Mouse (Mus musculus) limb, embryonic 11.5 days (tissue): ENCODE results near the gene Glud1. TPM values are rescaled to one million over a fixed set of nuclear protein-coding genes. Genes with fewer than 3 reads are reported as not detected.

Experiments
- ATAC-seq: fragments of 200-750 bp; cut with Nextera tagmentation; 2 replicates; pipeline ENCODE4 v1.8.0; 2017; ENCODE audit warnings: low read depth; ENCODE audit not compliant: insufficient number of reproducible peaks, low FRiP score, low TSS enrichment
- DNase-seq: peaks from one replicate; pipeline ENCODE4 v3.0.0-alpha.2; 2015; ENCODE audit warnings: low spot score
- H3K27ac ChIP-seq: fragments of 300-500 bp; sonication (generic); replicated peaks from 2 replicates; pipeline ENCODE4 v1.5.1; 2014; ENCODE audit warnings: low read depth, mild to moderate bottlenecking, low read length
- H3K27me3 ChIP-seq: fragments of 300-500 bp; sonication (generic); 2 replicates; pipeline ENCODE4 v1.6.1; 2014; ENCODE audit warnings: mild to moderate bottlenecking, low read length, mixed read lengths; ENCODE audit not compliant: control insufficient read depth, insufficient read depth
- H3K36me3 ChIP-seq: fragments of 300-500 bp; sonication (generic); 2 replicates; pipeline ENCODE4 v1.6.1; 2014; ENCODE audit warnings: mild to moderate bottlenecking, low read length, moderate library complexity, mixed read lengths; ENCODE audit not compliant: control insufficient read depth, insufficient read depth
- H3K4me1 ChIP-seq: fragments of 300-500 bp; sonication (generic); 2 replicates; pipeline ENCODE4 v1.6.1; 2014; ENCODE audit warnings: low read length, mixed read lengths; ENCODE audit not compliant: control insufficient read depth, insufficient read depth
- H3K4me2 ChIP-seq: fragments of 300-500 bp; sonication (generic); 2 replicates; pipeline ENCODE4 v1.6.1; 2014; ENCODE audit warnings: low read depth, mild to moderate bottlenecking, moderate library complexity; ENCODE audit not compliant: severe bottlenecking
- H3K4me3 ChIP-seq: fragments of 300-500 bp; sonication (generic); 2 replicates; pipeline ENCODE4 v1.5.1; 2014; ENCODE audit warnings: low read depth, low read length
- H3K9ac ChIP-seq: fragments of 300-500 bp; sonication (generic); 2 replicates; pipeline ENCODE4 v1.6.1; 2014; ENCODE audit warnings: mild to moderate bottlenecking, low read length
- H3K9me3 ChIP-seq: fragments of 300-500 bp; sonication (generic); 2 replicates; pipeline ENCODE4 v1.6.1; 2016; ENCODE audit warnings: low read length; ENCODE audit not compliant: control insufficient read depth
- WGBS: fragments of 180-500 bp; shearing (Covaris S2); extraction: QIAGEN DNeasy Blood & Tissue Kit; methylation state at CpG from one replicate; pipeline ENCODE4 v1.1.7; 2014; 5-methylcytosine and 5-hydroxymethylcytosine counted together
- polyA plus RNA-seq: library from polyadenylated mRNA; unstranded; fragments of >200 nt; fragmentation: Nextera tagmentation; extraction: Ambion mirVana; gene quantifications from 2 replicates; pipeline ENCODE4 v1.2.1, GENCODE M21; 2014

The Glud1 gene
- polyA plus RNA-seq, 1 experiment from 2014 or later = 76.3 TPM

DNA sequence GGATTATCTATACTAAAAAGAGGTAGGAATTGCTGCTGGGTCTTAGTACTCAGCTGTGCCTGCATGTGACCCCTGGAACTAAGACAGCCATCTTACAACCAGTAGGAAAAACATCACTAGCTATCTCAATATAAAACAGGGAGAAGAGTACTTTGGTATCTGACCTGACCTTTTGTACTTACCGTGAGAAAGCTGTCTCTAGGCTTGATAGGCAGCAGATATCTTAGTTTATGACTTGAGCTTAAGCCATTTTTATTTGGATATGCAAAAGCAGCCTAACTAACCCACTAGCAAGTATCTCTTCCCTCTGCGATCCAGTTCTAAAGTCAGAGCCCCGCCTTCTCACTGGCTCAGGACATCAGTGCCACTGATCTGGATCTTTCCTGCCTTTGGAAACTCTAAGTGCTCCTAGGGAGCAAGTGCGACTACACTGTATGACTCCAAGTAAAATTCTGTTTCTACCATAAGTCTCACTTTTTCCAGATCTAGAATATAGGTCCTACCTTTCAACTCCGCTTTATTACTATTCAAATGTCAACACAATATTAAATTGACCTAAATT is 7.8 kb upstream of the Glud1 start:
- no peaks in the 10 kb centered on the region for H3K27me3 ChIP-seq
- WGBS = 68% methylated on average over 5 of the region's 5 CpGs
- no peak overlapping the region for H3K27ac ChIP-seq
- H3K9me3 ChIP-seq = no peaks in the 10 kb centered on the region
- H3K4me1 ChIP-seq = no peaks in the 10 kb centered on the region
- no peak overlapping the region for H3K9ac ChIP-seq
- no peak overlapping the region for H3K4me2 ChIP-seq
- ATAC-seq (no peak), DNase-seq (no peak)
- no peaks in the 10 kb centered on the region for H3K36me3 ChIP-seq
- no peak overlapping the region for H3K4me3 ChIP-seq

GRCm38 (mm10) chr14:34303265-34303680 is 7.3 kb upstream of the Glud1 start:
- Histone ChIP-seq H3K27me3 (no peaks in the 10 kb centered on the region), H3K9ac (no peak overlapping the region), H3K36me3 (no peaks in the 10 kb centered on the region), H3K9me3 (no peaks in the 10 kb centered on the region), H3K4me2 (no peak overlapping the region), H3K27ac (no peak overlapping the region), H3K4me3 (no peak overlapping the region), H3K4me1 (no peaks in the 10 kb centered on the region)
- 23% methylated on average over 5 of the region's 5 CpGs for WGBS
- ATAC-seq (no peak), DNase-seq (no peak)

GRCm38 (mm10) chr14:34309266-34309665 is 1.3 kb upstream of the Glud1 start:
- Histone ChIP-seq H3K27me3 (no peaks in the 10 kb centered on the region), H3K9ac (no peak overlapping the region), H3K27ac (no peak overlapping the region), H3K9me3 (no peaks in the 10 kb centered on the region), H3K4me1 (peaks cover 5% of the 10 kb centered on the region; the same call in 1 of the 2 replicates), H3K4me3 (no peak overlapping the region), H3K36me3 (no peaks in the 10 kb centered on the region), H3K4me2 (no peak overlapping the region)
- no peak for DNase-seq
- 97% methylated on average over 4 of the region's 4 CpGs for WGBS
- ATAC-seq = no peak

GRCm38 (mm10) chr14:34309907-34310233 is 657 bp upstream of the Glud1 start:
- Histone ChIP-seq H3K27me3 (no peaks in the 10 kb centered on the region), H3K4me3 (peak overlapping the region; percentile 89), H3K9ac (peak overlapping the region; percentile 92), H3K27ac (peak overlapping the region; percentile 93), H3K36me3 (no peaks in the 10 kb centered on the region), H3K4me1 (peaks cover 5% of the 10 kb centered on the region; the same call in 1 of the 2 replicates), H3K9me3 (no peaks in the 10 kb centered on the region), H3K4me2 (peak overlapping the region; percentile 82)
- WGBS = 12% methylated on average over 5 of the region's 5 CpGs
- ATAC-seq = no peak
- DNase-seq = no peak

- Histone ChIP-seq H3K4me3 (peak overlapping the region; percentile 89), H3K9ac (peak overlapping the region; percentile 92), H3K27me3 (no peaks in the 10 kb centered on the region), H3K36me3 (no peaks in the 10 kb centered on the region), H3K27ac (peak overlapping the region; percentile 93), H3K4me1 (peaks cover 5% of the 10 kb centered on the region; the same call in 1 of the 2 replicates), H3K9me3 (no peaks in the 10 kb centered on the region), H3K4me2 (peak overlapping the region; percentile 82)
- ATAC-seq = peak; percentile 48
- peak; percentile 68 for DNase-seq
- WGBS = under 1% methylated on average over 47 of the region's 47 CpGs
Measured at GRCm38 (mm10) chr14:34311021-34311631, 599 bp downstream of the Glud1 start.

DNA sequence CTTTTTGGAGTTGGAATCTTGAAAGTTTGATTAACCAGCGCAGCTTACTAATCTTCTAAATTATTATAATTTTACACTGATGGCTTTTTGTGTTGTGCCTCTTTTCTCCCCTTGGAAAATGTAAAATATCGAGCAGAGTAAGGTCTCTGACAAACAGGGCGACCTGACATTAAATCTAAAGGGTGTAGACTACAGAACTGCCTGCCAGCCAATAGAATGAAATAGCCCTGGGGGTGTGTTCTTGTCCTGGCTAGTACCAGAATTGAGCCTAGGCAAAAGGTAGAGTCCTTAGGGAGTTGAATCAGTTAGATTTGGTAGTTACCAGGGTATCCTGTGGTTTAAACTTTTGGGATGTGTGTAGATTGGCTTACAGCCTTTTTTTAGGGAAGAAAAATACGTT is 1.2 kb downstream of the Glud1 start:
- 4% methylated on average over 4 of the region's 4 CpGs for WGBS
- H3K27me3 ChIP-seq = no peaks in the 10 kb centered on the region
- DNase-seq (no peak), ATAC-seq (no peak)
- no peaks in the 10 kb centered on the region for H3K9me3 ChIP-seq
- no peak overlapping the region for H3K27ac ChIP-seq
- H3K36me3 ChIP-seq = no peaks in the 10 kb centered on the region; the same call in 1 of the 2 replicates
- peak overlapping the region; percentile 89 for H3K4me3 ChIP-seq
- peak overlapping the region; percentile 82 for H3K4me2 ChIP-seq
- H3K9ac ChIP-seq = 0 out of 2 replicates have a peak overlapping the region, but pooled peaks have one; percentile 34
- H3K4me1 ChIP-seq = peaks cover 5% of the 10 kb centered on the region; the same call in 1 of the 2 replicates

DNA sequence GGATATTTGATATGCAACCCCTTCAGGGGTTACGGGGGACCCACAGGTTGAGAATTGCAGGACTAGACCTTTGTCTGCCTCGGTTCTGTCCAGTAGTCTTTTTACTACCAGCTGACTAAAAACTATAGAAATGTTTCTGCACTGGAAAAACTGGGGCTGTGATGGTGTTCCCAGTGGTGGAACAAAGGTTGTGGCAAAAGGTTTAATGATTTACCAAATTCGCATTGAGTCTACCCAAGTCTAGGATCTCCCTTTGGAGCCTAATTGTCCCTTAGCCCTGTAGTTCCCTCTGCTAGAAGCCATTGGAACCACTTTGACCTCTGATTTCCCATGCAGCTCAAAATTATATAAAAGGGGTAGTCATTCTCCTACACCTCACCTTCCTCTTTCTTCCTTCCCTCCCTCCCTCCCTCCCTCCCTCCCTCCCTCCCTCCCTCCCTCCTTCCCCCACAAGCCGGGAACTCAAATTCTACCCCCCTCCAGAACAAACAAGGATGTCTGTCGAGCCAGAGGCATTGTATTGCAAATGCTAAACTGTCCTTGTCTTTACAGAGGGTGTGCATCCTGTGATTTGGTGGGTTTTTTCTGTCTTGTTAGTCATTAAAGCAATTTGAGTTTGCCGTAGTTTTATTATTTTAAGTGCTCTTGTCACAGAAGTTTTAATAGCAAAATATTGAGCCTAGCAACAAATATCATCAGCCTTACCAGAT is 2.0 kb downstream of the Glud1 start:
- Histone ChIP-seq H3K27ac (no peak overlapping the region), H3K27me3 (no peaks in the 10 kb centered on the region), H3K9me3 (no peaks in the 10 kb centered on the region), H3K4me3 (peak overlapping the region; percentile 89), H3K4me1 (peaks cover 5% of the 10 kb centered on the region; the same call in 1 of the 2 replicates), H3K4me2 (peak overlapping the region; percentile 82), H3K9ac (no peak overlapping the region), H3K36me3 (no peaks in the 10 kb centered on the region; the same call in 1 of the 2 replicates)
- 24% methylated on average over 5 of the region's 6 CpGs for WGBS
- DNase-seq = no peak
- ATAC-seq = no peak

GRCm38 (mm10) chr14:34313612-34314011 is 3.1 kb downstream of the Glud1 start:
- no peak overlapping the region for H3K9ac ChIP-seq
- H3K36me3 ChIP-seq = no peaks in the 10 kb centered on the region; the same call in 1 of the 2 replicates
- H3K27ac ChIP-seq = no peak overlapping the region
- 91% methylated on average over 3 of the region's 3 CpGs for WGBS
- H3K27me3 ChIP-seq = no peaks in the 10 kb centered on the region
- no peak overlapping the region for H3K4me3 ChIP-seq
- H3K9me3 ChIP-seq = no peaks in the 10 kb centered on the region
- DNase-seq (no peak), ATAC-seq (no peak)
- H3K4me2 ChIP-seq = no peak overlapping the region
- H3K4me1 ChIP-seq = peaks cover 5% of the 10 kb centered on the region; the same call in 1 of the 2 replicates
